Mouse (Mus musculus) thymus, adult 2 months (tissue): ENCODE data around the gene Prtg. TPM values are rescaled to one million over a fixed set of nuclear protein-coding genes. Genes with fewer than 3 reads are reported as not detected.

Experiments
- DNase-seq: peaks from one replicate; pipeline ENCODE4 v3.0.0; 2021
- H3K27ac ChIP-seq: fragments of 200-500 bp; 2 replicates; pipeline ENCODE4 v1.5.1; 2012; ENCODE audit warnings: low read length, control low read depth; ENCODE audit not compliant: control insufficient read depth, insufficient read depth
- H3K27me3 ChIP-seq: fragments of 200-500 bp; 2 replicates; pipeline ENCODE4 v1.6.1; 2012; ENCODE audit warnings: mild to moderate bottlenecking, low read length, moderate library complexity, mixed read lengths; ENCODE audit not compliant: control insufficient read depth, insufficient read depth
- H3K36me3 ChIP-seq: fragments of 200-500 bp; 2 replicates; pipeline ENCODE4 v1.6.1; 2012; ENCODE audit warnings: mild to moderate bottlenecking, low read length, moderate library complexity; ENCODE audit not compliant: control insufficient read depth, insufficient read depth
- H3K4me1 ChIP-seq: fragments of 200-500 bp; replicated peaks from 2 replicates; pipeline ENCODE4 v1.6.1; 2012; ENCODE audit warnings: low read length; ENCODE audit not compliant: control insufficient read depth, insufficient read depth
- H3K4me3 ChIP-seq: fragments of 200-500 bp; 2 replicates; pipeline ENCODE4 v1.5.1; 2012; ENCODE audit warnings: mild to moderate bottlenecking, low read length, control low read depth, moderate library complexity; ENCODE audit not compliant: control insufficient read depth, insufficient read depth
- CTCF ChIP-seq: fragments of 200-500 bp; IDR thresholded peaks from 2 replicates; pipeline ENCODE4 v1.5.1; 2012; ENCODE audit warnings: mild to moderate bottlenecking, control low read depth, low read length, moderate library complexity, borderline replicate concordance; ENCODE audit not compliant: control insufficient read depth, poor library complexity, insufficient read depth; ENCODE audit errors: extremely low read depth
- POLR2A ChIP-seq: fragments of 200-500 bp; IDR thresholded peaks from 2 replicates; pipeline ENCODE4 v1.6.1; 2012; ENCODE audit warnings: mild to moderate bottlenecking, low read length, control low read depth, moderate library complexity; ENCODE audit not compliant: control insufficient read depth, poor library complexity, insufficient read depth; ENCODE audit errors: extremely low read depth
- WGBS: fragments of 180-500 bp; shearing (Covaris S2); methylation state at CpG from one replicate; pipeline ENCODE4 v1.1.7; 2018; 5-methylcytosine and 5-hydroxymethylcytosine counted together
- polyA plus RNA-seq: library from polyadenylated mRNA; depleted of rRNA; stranded (reverse); fragments of >200 nt; gene quantifications from 2 replicates; pipeline ENCODE4 v1.2.3, GENCODE M21; 2012

Gene Prtg
- polyA plus RNA-seq, 1 experiment = 0.07 TPM

GRCm38 (mm10) chr9:72915728-72916127 lies 109.1 kb downstream of the Prtg start:
- 15% methylated on average over 7 of the region's 7 CpGs for WGBS
- H3K27me3 ChIP-seq = no peaks in the 10 kb centered on the region
- TF ChIP-seq POLR2A (no peak), CTCF (no peak)
- no peaks in the 10 kb centered on the region for H3K36me3 ChIP-seq
- no peak overlapping the region for H3K4me3 ChIP-seq
- no peaks in the 10 kb centered on the region for H3K4me1 ChIP-seq
- DNase-seq = no peak
- no peak overlapping the region for H3K27ac ChIP-seq

- no peak for DNase-seq
- TF ChIP-seq POLR2A (no peak), CTCF (no peak)
- Histone ChIP-seq H3K4me1 (peaks cover 6% of the 10 kb centered on the region; the same call in 1 of the 2 replicates), H3K36me3 (no peaks in the 10 kb centered on the region), H3K4me3 (no peak overlapping the region), H3K27ac (no peak overlapping the region), H3K27me3 (peaks cover 13% of the 10 kb centered on the region)
- 75% methylated on average over 3 of the region's 3 CpGs for WGBS
These were observed 116.4 kb downstream of the Prtg start for GRCm38 (mm10) chr9:72923068-72923467.

- no peak within 1 kb of the TSS for H3K27ac ChIP-seq
- 2% methylated on average over 93 of the region's 108 CpGs for WGBS
- no peak for TF ChIP-seq POLR2A
- no peak for TF ChIP-seq CTCF
These were observed 118.6 kb downstream of the Prtg start, which contains the start of gene Pygo1 for GRCm38 (mm10) chr9:72925021-72925934. Gene Pygo1 (plus strand): TSS chr9:72925645.

GRCm38 (mm10) chr9:72925935-72926258 lies 119.2 kb downstream of the Prtg start:
- Histone ChIP-seq H3K4me3 (peak overlapping the region; percentile 34), H3K27me3 (peaks cover 13% of the 10 kb centered on the region), H3K36me3 (no peaks in the 10 kb centered on the region), H3K27ac (no peak overlapping the region), H3K4me1 (peaks cover 6% of the 10 kb centered on the region; the same call in 1 of the 2 replicates)
- no peak for DNase-seq
- TF ChIP-seq CTCF (no peak), POLR2A (no peak)
- 12% methylated on average over 20 of the region's 20 CpGs for WGBS

More at GRCm38 (mm10) chr9:72925021-72925934, 118.6 kb downstream of the Prtg start, which contains the start of gene Pygo1:
- H3K36me3 ChIP-seq = no peaks in the 10 kb centered on the region
- peak within 1 kb of the TSS; percentile 34 for H3K4me3 ChIP-seq
- H3K4me1 ChIP-seq = peaks cover 6% of the 10 kb centered on the region; the same call in 1 of the 2 replicates
- DNase-seq = no peak
- H3K27me3 ChIP-seq = peaks cover 13% of the 10 kb centered on the region

- Histone ChIP-seq H3K27me3 (peaks cover 3% of the 10 kb centered on the region), H3K27ac (no peak overlapping the region), H3K4me1 (no peaks in the 10 kb centered on the region), H3K4me3 (no peak overlapping the region), H3K36me3 (no peaks in the 10 kb centered on the region)
- TF ChIP-seq POLR2A = no peak
- no peak for TF ChIP-seq CTCF
- 86% methylated on average over 13 of the region's 13 CpGs for WGBS
- no peak for DNase-seq
These were observed 124.6 kb downstream of the Prtg start for GRCm38 (mm10) chr9:72931166-72931790.

- DNase-seq = no peak
- Histone ChIP-seq H3K4me1 (no peaks in the 10 kb centered on the region), H3K27ac (no peak overlapping the region), H3K36me3 (no peaks in the 10 kb centered on the region), H3K4me3 (no peak overlapping the region), H3K27me3 (no peaks in the 10 kb centered on the region)
- TF ChIP-seq POLR2A (no peak), CTCF (no peak)
- 95% methylated on average over 4 of the region's 4 CpGs for whole genome bisulfite sequencing
These were observed 128.6 kb downstream of the Prtg start for GRCm38 (mm10) chr9:72935309-72935708.
